Mouse (Mus musculus) thymus, postnatal 4 days (tissue): ENCODE measurements around the gene Ccdc120.

ENCODE experiments used
- DNase-seq: peaks from one replicate; pipeline ENCODE4 v3.0.0; 2021

Ccdc120 gene

GRCm38 (mm10) chrX:7690486-7690885 is 60.2 kb downstream of the Ccdc120 start:
- no peak for DNase-seq

- no peak for DNase-seq
Measured at GRCm38 (mm10) chrX:7688321-7688720, 62.4 kb downstream of the Ccdc120 start.
